Mouse (Mus musculus): Measurements from ENCODE around the gene Padi4.

The Padi4 gene

DNA sequence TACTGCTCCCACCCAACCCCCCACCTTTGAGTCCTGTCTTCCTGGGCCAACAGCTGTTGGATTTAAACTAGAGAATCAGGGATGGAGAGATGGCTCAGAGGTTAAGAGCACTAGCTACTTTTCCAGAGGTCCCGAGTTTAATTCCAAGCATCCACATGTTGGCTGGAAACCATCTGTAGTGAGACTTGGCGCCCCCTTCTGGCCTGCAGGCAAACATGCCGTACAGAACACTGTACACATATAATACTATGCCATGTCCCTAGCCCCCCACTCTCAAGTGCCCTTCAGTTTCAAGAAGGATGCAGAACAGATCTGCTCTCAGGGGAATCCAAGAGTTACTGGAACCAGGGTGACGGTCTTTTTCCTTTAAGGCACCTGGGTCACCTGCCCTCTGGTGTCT lies 42.4 kb downstream of the Padi4 start:
- DNase-seq: no peak

DNA sequence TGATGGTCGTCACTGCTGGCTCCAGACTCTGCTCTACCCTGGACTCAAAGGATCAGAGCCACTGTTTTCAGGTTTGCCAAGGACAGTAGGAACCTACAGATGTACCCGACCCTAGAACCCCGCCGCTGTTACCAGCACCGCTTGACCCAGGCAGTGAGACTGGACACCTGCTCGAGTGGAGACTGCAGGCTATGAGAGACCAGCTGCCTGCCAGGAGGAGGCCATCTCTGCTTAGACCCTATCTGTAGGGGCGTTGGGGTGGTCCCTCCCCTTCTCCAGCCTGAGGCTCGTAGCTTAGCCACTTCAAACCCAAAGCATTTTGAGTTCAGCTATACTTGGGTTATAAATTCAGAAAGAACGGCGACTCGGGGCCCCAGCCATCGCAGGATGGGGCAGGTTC lies 47.1 kb downstream of the Padi4 start:
- DNase-seq: no peak

DNA sequence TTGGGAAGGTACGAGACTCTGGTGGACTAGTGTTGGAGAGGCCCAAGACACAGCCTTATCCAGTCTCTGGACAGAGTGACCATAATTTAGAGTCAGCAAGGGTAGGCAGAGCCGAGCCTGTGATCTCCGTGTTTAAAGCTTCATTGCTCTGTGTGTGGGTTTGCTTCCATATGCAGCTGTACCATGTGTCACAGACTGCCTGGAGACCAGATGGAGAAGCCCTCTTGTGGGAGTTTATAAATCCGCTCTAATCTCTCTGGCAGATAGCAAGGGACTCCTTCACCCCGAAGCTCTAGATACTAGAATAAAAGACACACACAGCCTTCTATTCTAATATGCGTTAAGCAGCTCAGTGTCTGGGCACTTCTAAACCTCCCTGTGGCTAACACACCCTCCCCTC lies 49.3 kb downstream of the Padi4 start:
- no peak for DNase-seq

DNA sequence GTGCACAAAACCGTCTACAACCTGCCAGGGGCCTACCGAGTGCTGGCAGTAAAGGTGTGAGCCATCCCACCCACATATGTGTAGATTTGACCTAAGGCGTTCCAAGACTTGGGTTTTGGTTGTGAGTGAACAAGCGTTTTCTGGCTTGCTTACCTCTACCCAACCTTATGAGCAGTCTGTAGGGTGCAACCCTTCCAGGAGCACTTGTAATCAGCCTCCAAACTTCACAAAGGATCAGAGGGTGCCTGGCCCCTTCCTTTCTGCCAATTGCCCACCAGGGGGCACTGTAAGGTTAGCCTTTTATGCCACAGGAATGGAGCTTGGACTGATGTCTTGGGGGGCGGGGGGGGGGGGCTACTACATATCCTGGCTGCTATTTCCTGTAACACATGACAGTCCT lies 50.2 kb downstream of the Padi4 start:
- DNase-seq: no peak

DNA sequence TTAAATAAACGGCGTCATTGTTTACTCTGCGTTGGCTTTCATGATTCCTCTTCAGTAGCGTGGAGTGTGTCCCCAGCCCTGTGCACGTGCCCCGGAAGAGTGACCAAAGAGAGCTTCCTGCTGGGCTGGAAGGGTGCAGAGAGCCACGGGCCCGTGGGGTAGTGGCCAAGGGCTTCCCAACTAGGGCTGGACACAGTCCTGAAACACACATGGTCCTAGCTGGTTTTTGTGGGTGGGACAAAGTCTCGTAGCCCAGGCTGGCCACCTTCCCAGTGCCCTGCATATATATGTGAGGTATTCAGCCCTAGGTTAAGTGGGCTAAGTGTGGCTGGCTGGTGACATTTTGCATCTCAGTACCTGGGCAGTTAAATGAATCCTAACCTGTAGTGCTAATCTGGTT lies 50.8 kb downstream of the Padi4 start:
- DNase-seq: no peak

DNA sequence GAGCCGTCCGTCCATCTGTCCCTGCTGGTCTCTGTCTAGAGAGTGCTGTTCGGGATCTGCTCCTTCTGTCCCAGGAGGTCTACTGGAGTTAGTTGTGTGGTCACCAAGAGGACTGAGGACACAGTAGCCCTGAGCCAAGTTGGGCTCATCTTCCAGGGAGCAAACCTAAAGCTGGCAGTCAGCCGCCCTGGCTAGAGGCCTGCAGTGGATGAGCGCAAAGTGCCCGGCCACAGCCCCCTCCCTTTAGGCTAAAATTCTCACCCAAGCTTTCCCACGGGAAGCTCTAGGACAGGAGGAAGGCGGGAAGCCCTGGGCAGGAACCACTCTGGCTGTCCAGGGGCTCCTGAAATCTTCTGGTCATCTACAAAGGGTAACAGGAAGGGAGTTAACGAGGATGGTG lies 51.3 kb downstream of the Padi4 start:
- DNase-seq: no peak

DNA sequence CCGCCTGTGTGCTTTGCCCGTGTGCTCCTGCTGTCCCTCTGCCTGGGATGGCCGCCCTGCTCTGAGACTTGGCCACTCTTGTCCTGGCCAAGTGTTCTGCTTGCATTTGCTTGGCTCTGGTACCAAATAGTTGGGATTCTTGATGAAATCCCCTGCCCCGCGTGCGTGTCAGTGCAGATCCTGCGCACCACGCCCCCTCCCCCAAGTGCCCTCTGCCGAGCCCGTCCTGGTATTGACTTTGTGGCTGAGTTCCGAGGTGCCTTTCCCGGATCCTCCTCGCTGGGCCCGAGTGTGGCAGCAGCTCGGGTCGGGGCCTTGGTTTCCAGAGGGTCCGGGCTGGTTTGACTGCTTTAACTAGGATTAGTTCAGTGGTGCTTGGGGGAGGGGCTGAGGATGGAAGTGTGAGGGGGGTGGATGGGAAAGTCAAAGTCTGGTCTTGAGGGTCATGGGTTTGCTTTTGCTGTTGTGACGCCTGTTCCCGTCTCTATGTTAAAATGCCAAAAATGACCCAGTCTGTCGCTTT lies 52.0 kb downstream of the Padi4 start:
- no peak for DNase-seq

DNA sequence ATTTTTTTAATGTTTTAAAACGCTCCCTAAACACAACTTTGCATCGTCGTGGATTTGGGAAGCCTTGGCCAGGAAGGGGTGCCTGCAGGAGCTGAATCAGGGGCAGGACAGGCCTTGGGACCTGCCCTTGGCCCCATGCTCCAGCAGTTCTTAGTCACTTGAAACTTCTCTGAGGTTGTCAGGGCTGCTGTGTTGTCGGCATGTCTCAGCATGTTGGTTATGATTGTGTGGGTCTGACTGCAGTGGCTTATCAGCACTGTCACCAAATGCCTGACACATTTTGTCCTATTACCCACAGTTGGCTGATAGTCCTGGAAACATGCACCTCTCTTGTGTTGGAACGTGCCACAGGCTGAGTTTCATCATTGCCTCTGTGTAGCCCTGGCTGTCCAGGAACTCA lies 53.9 kb downstream of the Padi4 start:
- no peak for DNase-seq

DNA sequence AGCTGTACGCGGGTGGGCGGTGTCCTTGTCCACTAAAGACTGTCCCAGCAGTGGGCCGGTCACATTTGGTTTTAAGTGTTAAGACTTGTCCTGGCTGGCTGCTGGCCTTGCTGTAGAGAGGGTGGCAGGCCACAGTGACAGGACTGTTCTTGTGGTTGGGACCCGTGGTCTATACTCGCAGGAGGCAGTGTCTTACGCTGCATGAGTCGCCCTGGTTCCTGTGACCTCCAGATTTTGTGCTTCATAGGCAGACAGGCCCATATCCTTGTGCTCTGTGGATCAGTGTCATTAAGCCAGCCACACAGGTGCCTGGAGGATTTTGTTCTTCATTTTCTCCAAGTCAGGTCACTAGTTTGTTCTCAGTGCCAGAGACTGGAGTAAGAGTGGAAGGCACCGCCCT lies 55.6 kb downstream of the Padi4 start:
- no peak for DNase-seq

DNA sequence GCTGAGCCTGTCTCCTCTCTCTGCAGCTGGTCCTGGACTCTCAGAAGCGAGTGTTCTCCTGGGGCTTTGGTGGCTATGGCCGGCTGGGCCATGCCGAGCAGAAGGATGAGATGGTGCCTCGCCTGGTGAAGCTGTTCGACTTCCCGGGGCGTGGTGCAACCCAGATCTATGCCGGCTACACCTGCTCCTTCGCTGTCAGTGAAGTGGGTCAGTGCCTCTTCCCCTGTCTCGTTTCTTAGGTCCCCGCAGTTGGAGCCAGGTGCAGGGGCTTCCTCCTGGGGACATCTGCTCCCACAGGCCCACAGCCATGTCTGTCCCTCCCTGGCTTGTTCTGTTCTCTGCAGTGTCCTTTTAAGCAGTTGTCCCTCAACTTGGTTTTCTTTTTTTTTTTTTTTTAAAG lies 57.0 kb downstream of the Padi4 start:
- DNase-seq: no peak

DNA sequence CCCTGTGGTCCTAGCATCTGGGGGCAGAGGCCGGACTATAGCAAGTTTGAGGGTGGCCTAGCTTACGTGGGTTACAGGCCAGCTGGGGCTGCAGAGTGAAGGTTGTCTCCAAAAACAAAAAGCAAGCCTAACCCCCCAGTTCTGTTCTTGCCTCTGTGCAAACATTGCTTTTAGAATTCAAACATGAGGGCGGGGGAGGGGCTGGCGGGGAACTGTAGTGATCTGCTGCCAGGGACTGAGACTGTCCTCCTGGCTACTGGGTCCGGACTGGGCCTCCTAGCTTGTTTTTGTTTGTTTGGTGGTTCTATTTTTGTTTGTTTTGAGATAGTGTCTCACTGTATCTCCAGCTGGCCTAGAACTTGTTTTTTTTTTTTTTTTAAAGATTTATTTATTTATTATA lies 59.5 kb downstream of the Padi4 start:
- no peak for DNase-seq

DNA sequence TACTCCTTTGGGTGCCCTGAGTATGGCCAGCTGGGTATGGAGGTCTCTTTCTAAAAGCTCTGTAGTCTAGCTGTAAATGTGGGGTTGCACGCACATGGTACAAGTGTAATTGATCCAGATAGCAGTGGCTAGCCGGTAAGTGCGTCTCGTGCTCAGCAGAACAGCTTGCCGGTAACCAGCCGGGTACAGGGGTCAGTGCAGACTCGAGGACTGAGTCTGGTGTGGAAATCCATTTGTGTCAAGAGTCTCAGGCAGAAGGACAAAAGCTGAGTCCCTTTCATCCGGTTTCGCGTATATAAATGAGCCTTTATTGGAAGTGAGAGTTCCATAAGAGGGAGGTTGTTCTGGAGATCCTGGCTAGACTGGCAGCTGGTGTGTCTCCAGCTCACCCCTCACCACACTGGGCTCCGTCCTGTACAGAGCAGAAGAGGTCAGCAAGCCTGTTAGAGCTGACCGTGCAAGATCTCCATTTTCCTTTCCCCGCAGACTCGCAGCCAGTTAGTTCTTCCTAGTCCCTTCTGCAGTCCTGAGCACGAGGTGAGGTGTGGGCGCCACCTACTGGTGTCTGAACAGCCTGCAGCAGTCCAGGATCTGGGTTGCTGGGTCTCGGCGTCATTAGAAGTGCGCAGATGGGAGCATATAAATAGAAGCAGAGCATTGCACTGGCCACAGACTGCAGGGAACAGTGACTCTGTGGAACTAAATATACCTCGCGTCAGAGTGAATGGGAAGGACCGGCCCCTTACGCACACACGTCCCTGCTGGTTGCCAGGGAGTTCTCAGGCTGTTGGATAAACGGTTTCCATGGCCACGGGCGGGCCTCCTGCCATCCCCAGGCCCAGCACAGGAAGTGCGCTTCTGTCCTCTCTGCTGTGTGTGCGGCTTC lies 60.3 kb downstream of the Padi4 start:
- DNase-seq: peak; percentile 98

DNA sequence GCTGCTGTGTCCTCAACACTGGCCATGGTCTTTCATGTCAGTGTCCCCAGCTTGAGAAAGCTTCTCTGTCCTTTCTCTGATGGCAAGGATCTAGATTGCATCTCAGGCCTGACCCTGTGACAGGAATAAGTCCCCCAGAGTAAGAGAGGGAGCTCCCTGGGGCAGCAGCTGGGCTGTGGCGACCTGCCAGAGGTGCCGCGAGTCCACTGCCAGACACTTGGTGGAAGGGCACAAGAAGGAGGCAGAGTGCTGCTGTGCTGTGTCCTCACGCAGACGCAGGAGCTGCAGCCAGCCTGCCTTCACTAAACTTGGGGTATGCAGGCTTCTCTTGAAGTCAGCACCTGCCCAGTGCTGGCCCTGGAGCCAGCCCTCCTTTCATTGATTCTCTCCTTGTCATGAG lies 62.7 kb downstream of the Padi4 start:
- no peak for DNase-seq

DNA sequence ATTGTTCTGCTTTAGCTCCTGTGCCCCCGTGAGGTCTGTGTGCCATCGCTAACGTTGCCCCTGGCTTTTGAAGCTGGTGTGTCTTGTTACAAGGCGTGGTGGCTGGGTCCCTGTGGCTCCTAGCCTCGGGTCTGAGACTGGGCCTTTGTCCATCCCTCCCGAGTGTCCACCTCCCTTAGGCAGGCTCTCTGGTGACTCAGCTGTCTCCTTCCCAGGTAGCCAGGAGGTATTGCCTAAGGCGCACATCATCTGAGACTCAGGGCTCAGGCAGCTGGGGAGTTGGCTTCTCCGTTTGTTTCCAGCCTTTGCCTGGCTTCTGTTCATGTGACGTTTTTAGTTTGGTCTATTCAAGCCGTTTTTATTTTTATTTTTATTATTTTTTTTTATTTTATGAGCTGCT lies 63.3 kb downstream of the Padi4 start:
- no peak for DNase-seq

DNA sequence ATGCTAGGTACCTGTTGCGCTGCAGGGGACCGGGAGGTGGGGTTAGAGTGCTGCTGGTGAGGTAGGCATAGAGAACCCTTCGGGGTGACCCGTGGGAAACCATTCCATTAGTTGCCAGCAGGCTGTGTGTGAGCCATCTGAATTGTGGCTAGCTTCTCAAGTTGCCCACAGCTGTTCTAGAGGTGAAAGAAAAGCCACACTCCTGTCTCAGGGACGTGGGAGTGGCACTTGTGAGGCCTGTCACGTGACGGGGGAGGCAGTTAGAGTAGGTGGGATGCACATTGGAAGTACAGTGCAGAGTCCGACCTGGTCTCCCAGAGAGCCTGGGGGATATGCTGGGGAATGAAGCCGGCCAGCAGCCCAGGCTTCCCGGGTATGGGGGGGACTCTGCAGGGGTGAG lies 64.4 kb downstream of the Padi4 start:
- no peak for DNase-seq

DNA sequence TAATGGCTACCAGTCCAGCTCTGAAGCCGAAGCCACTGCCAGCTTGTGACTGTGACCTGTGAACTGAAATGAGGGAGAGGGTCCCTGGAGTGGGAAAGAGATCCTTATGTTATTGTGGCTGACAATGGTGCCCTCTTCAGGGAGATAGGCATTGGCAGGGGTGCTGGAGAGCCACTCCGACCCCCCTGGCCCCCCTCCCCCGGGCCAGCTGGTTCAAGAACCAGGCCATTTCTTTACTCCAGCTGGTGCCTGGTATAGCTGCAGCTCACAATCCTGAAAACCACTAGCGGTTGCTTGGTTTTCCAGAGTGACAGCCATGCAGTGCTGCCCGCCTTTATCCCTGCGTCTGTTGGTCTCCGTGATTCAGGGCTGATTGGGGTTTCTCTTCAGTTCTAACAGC lies 64.9 kb downstream of the Padi4 start:
- no peak for DNase-seq

DNA sequence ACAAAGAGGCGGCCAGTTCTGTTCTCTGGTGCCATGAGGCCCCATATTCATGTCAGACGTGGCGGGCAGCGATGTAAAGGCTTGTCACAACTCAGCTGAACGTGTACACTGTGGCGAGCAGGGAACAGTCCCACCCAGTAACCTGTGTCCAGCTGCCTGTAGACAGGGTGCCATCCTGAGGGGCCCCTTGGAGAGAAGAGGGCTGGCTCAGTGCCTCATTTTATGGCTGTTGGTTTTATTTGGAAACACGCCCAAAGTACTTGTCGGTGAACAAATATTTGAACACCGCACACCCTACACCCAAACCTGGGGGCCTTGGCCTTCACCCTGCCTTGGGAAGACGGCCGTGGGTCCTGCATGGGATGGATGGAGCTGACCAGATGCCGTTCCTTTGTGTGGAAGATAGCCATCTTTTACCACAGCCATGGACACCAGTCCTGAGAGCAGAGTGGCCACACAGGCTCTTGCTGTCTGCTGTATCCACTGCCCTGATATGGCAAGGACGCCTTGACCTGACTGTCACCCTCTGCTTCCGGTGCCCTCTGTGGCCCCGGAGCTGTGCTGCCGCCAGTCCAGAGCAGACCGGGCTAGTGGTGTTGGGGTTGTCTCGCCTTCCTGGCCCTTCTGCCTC lies 65.6 kb downstream of the Padi4 start:
- DNase-seq: no peak

DNA sequence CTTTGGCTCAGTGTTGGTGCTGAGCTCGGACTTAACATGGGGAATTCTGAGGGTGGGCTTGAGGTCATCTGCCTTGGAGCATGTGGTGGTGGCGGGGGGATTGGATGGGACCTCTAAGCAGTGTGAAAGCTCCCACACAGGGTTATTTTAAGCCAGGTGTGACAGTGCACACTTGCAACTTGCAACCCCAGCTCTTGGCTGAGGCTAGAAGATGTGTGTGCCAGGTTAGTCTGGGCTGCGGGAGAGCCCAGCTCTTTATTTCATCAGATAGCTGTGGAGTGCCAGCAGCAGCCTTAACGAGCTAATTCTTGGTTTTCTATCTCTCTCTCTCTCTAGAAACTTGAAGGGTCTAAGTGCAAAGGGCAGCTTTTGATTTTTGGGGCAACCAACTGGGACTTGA lies 66.4 kb downstream of the Padi4 start:
- DNase-seq: no peak

DNA sequence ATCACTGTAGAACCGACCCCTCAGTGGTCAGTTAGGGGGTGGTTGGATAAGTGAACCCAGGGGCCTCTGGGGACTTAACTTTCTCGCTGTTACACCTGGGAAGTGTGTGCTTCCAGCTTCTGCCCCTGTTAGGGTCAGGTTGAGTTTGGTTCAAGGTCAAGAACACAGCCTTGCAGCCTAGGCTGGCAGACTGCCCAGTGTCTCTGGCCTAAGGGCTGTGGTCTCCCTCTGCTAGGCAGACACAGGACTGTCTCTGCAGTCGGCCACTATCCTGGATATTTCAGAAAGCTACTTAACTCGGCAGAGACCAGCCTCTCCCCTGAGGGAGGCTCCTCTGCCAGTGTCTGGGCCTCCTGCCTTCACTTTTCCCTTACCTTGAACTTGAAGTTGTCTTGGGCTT lies 69.9 kb downstream of the Padi4 start:
- no peak for DNase-seq

DNA sequence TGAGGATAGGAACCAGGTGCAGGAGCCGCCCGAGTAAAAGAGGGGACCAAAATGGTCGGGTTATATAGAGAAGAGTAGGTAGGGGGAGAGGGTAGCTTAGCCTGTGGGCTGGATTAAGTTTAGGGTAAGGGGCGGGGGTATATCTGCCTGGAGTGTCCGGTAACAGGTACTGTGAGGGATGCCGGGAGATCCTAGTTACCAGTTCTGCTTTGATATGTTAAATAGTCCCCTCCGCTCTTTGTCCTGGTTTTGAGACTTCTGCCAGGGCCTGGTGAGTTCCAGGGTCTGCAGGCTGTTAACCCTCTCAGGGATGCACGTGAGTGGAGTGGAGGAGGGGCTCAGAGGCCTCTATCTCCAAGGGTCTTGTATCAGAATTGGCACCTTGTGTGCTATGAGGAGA lies 70.4 kb downstream of the Padi4 start:
- DNase-seq: no peak

DNA sequence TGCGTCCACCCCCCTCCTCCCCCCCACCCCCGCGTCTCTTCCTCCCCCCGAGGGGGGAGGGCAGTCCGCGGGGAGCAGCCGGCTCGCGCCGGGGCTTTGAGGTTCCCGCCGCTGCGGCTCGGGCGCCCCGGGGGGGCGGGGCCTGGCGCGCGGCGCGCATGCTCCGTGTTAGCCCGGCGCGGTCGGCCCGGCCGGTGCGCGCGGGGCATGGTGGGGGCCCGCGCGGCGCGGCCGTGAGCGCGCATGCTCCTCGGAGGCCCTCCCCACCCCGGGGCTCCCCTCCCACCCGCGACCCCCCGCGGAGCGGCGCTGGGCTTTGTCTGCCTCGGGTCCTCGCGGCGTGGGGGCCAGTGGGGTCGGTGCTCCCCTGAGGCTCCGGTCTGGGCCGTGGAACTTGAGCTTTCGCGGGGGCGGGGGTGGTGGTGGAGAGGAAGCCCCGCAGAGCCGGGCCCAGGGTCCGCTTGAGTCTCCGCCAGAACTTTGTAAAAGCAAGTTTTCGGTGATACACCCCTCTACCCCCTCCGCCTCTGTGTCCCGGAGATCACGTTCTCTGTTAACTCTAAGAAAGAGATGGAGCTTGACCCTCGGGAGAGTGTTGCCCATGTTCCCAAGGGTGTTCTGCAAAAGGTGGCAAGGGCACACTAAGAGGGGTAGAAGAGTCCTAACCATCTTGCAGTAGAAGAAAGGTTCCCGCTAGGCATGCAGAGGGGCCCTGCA lies 71.3 kb downstream of the Padi4 start:
- peak; percentile 79 for DNase-seq

DNA sequence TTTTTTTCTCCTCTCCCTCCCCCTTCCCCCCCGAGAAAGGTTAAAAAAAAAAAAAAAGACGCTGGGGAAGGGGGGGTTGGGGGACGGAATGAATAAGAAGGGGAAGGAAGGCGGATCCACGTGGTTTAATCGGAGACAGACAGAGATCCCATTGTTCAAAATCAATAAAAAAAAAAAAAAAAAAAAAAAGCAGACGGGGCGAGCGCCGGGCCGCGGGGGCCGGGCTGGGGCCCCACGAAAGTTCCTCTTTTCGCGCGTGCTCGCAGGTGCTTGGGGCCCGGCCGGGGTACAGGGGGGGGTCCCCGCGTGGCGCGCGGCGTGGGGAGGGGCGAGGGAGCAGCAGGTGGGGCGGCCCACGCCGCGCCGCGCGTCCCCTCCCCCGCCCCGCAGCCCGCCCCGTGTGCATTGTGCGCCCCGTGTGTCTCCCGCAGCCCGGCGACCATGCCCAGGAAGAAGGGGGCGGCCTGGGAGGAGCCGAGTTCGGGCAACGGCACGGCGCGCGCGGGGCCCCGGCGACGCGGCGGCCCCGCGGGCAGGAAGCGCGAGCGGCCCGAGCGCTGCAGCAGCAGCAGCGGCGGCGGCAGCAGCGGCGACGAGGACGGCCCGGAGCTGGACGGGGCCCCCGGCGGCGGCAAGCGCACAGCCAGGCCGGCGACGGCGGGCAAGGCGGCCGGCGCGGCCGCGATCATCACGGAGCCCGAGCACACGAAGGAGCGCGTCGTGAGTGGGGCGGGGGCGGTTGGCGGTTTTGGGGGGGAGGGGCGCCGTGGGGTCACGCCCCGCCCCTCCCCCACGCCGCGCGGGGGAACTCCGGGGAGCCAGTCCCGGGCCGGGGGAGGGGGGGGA lies 72.1 kb downstream of the Padi4 start:
- DNase-seq: peak; percentile 43
